Mouse (Mus musculus) heart, adult 2 months (tissue): Measurements from ENCODE around the gene Tarbp2. TPM values are rescaled to one million over a fixed set of nuclear protein-coding genes. Genes with fewer than 3 reads are reported as not detected.

Source experiments
- DNase-seq, 2 experiments: peaks; one replicate each; pipeline ENCODE4 v3.0.0; 2021
- H3K27ac ChIP-seq: fragments of 200-600 bp; 2 replicates; pipeline ENCODE4 v1.8.1; 2022
- H3K27me3 ChIP-seq: fragments of 200-500 bp; 2 replicates; pipeline ENCODE4 v1.6.1; 2012; ENCODE audit warnings: mild to moderate bottlenecking, low read length, inconsistent platforms, mixed read lengths; ENCODE audit not compliant: control insufficient read depth, insufficient read depth
- H3K36me3 ChIP-seq: fragments of 200-500 bp; 2 replicates; pipeline ENCODE4 v1.6.1; 2012; ENCODE audit warnings: low read length, inconsistent platforms; ENCODE audit not compliant: control insufficient read depth, insufficient read depth
- H3K4me1 ChIP-seq: fragments of 200-500 bp; 2 replicates; pipeline ENCODE4 v1.6.1; 2011; ENCODE audit warnings: low read length; ENCODE audit not compliant: control insufficient read depth, insufficient read depth
- H3K4me3 ChIP-seq: fragments of 200-600 bp; 2 replicates; pipeline ENCODE4 v1.8.1; 2022
- H3K79me2 ChIP-seq: fragments of 200-500 bp; replicated peaks from 2 replicates; pipeline ENCODE4 v1.6.1; 2012; ENCODE audit warnings: mild to moderate bottlenecking, inconsistent platforms, low read length, moderate library complexity, mixed read lengths; ENCODE audit not compliant: control insufficient read depth, insufficient read depth
- H3K9ac ChIP-seq: fragments of 200-500 bp; 2 replicates; pipeline ENCODE4 v1.6.1; 2012; ENCODE audit warnings: low read depth, mild to moderate bottlenecking, control low read depth, inconsistent platforms, low read length, mixed read lengths
- CTCF ChIP-seq: fragments of 200-600 bp; IDR thresholded peaks from 2 replicates; pipeline ENCODE4 v1.8.1; 2022; ENCODE audit warnings: antibody characterized with exemption, mild to moderate bottlenecking, moderate library complexity
- EP300 ChIP-seq: fragments of 200-500 bp; IDR thresholded peaks from 2 replicates; pipeline ENCODE4 v1.6.1; 2011; ENCODE audit warnings: low read depth, low read length, control low read depth; ENCODE audit not compliant: insufficient read depth
- POLR2A ChIP-seq: fragments of 200-500 bp; IDR thresholded peaks from 2 replicates; pipeline ENCODE4 v1.6.1; 2011; ENCODE audit warnings: mild to moderate bottlenecking, low read depth, low read length, control low read depth; ENCODE audit not compliant: insufficient read depth
- WGBS: fragments of 180-500 bp; shearing (Covaris S2); methylation state at CpG from one replicate; pipeline ENCODE4 v1.1.7; 2018; 5-methylcytosine and 5-hydroxymethylcytosine counted together
- intact Hi-C: fragments of 180-260 bp; cut with DNase I; formaldehyde crosslinking; loops from one replicate; pipeline ENCODE4 v1.15.1; 2025
- polyA plus RNA-seq: library from polyadenylated mRNA; depleted of rRNA; stranded (reverse); fragments of >200 nt; gene quantifications from 2 replicates; pipeline ENCODE4 v1.2.3, GENCODE M21; 2012
- total RNA-seq, 2 experiments: library from RNA; stranded (reverse); gene quantifications; 2 replicates each; pipeline ENCODE4 v1.2.3; 2021

Gene Tarbp2
- total and polyA plus RNA-seq, 3 experiments: 37.4 to 79.2 (median 43.6) TPM

DNA sequence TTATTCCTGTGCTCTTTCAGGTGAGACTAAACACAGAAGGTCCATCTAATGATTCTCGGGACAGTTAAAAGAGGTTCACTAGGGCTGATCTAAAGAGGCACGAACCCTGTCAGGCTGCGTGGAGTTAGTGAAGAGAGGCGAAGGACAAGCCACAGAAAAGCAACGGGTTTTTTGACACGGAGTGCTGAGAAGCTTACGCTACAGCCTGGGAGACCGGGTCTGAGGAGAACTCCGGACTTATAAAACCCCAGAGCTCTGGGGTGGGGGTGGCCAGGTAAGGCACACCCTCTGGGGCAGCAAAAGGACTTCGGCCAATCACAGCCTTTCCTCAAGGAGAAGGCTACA lies 389 bp upstream of the Tarbp2 start:
- Histone ChIP-seq H3K27ac (peak overlapping the region; percentile 99), H3K4me3 (peak overlapping the region; percentile 61), H3K9ac (peak overlapping the region; percentile 56), H3K79me2 (no peaks in the 10 kb centered on the region), H3K27me3 (no peaks in the 10 kb centered on the region), H3K36me3 (no peaks in the 10 kb centered on the region), H3K4me1 (peaks cover 2% of the 10 kb centered on the region; the same call in 1 of the 2 replicates)
- under 1% methylated on average over 10 of the region's 10 CpGs for WGBS
- intact Hi-C loops: loop anchor here (5.0 kb wide), 1 partner anchor 110 kb away; the partner anchor contains the start of gene Sp1
- DNase-seq: no peak
- TF ChIP-seq CTCF: no peak
- TF ChIP-seq POLR2A: peak; percentile 96

DNA sequence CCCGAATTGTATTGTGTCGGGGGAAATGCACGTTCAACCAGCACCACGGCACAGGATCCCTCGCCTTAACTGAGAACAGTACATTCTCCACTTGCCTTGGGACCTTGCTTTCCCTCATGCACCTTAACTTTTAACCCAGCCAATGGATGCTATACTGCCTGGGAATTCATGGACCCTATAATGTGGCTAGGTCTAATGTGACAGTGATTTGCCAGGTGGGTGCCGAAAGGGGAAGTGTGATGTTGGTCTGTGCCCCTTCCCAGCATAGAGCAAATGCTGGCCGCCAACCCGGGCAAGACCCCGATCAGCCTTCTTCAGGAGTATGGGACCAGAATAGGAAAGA lies 838 bp downstream of the Tarbp2 start:
- H3K4me1 ChIP-seq: peaks cover 2% of the 10 kb centered on the region; the same call in 1 of the 2 replicates
- no peak for DNase-seq
- TF ChIP-seq POLR2A: no peak
- TF ChIP-seq CTCF: no peak
- TF ChIP-seq EP300: no peak
- peak overlapping the region; percentile 99 for H3K27ac ChIP-seq
- no peaks in the 10 kb centered on the region for H3K27me3 ChIP-seq
- WGBS: 5% methylated on average over 9 of the region's 9 CpGs
- intact Hi-C loops: loop anchor here (2.0 to 5.0 kb wide), 2 partner anchors 48 to 112 kb away; partner anchors contain the start of genes Pcbp2 and Sp1
- H3K4me3 ChIP-seq: peak overlapping the region; percentile 87
- H3K9ac ChIP-seq: peak overlapping the region; percentile 98
- no peaks in the 10 kb centered on the region for H3K36me3 ChIP-seq
- no peaks in the 10 kb centered on the region for H3K79me2 ChIP-seq

DNA sequence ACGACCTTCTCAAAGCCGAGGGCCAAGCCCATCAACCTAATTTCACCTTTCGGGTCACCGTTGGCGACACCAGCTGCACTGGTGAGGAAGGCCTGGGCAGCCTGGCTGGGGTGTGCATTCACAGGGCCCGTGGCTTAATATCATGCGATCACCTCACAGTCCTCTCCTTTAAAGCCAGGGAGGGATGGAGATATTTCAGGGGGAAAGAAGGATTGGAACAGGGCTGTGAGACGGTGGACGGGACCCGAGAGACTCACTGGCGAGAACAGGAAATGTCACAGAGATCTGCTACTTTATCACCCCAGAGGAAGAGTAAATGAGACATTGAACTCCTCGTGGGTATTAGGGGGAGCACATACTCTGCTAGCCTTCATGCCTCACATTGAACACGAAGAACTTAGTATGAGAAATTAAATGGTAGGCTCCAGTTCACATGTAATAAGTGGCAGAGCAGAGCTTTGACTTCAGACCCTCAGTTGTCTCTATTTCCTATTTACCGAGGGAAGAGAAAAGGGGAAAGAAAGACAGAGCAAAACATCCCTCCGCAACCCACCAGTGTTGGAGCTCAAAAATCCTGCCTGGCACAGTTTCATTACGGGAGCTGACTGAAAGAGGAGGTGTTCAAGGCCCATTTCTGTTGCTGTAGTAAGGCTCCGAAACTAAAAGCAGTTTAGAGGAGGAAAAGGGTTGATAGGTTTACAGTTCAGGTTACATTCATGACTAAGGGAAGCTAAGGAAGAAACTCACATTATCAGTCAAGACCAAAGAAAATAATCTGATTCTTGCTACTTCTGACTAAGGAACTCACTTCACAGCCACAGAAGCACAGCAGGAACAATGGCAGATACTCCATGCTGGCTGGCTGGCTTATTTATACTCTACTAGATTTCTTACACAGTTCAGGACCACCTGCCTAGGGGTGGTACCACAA lies 1.5 kb downstream of the Tarbp2 start:
- H3K4me3 ChIP-seq: peak overlapping the region; percentile 87; the same call in 1 of the 2 replicates
- intact Hi-C loops: loop anchor here (2.0 to 10.0 kb wide), 3 partner anchors 49 to 135 kb away; partner anchors contain the start of genes Pcbp2 and Sp1
- no peaks in the 10 kb centered on the region for H3K36me3 ChIP-seq
- no peaks in the 10 kb centered on the region for H3K27me3 ChIP-seq
- H3K27ac ChIP-seq: peak overlapping the region; percentile 99
- no peak for DNase-seq
- H3K4me1 ChIP-seq: peaks cover 2% of the 10 kb centered on the region; the same call in 1 of the 2 replicates
- H3K9ac ChIP-seq: peak overlapping the region; percentile 98
- no peaks in the 10 kb centered on the region for H3K79me2 ChIP-seq
- TF ChIP-seq EP300: no peak
- TF ChIP-seq POLR2A: no peak
- TF ChIP-seq CTCF: no peak
- 27% methylated on average over 17 of the region's 17 CpGs for WGBS

DNA sequence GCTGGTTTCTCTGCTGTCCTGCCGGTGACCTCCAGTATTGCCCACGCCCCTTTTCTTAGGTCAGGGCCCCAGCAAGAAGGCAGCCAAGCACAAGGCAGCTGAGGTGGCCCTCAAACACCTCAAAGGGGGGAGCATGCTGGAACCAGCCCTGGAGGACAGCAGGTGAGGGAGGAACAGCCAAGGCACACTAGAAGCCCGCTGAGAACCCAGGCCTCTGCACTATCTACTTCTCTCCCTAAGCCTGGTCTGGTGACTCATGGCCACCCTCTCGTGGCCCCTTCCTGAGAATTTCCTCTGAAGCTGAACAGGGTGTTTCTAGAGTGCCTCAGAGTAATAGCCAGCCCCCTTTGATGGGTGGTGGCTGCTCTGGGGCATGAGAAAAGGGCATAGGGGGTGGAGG lies 2.4 kb downstream of the Tarbp2 start:
- no peak for DNase-seq
- Histone ChIP-seq H3K4me1 (peaks cover 2% of the 10 kb centered on the region; the same call in 1 of the 2 replicates), H3K36me3 (no peaks in the 10 kb centered on the region), H3K4me3 (no peak overlapping the region), H3K27me3 (no peaks in the 10 kb centered on the region), H3K27ac (no peak overlapping the region), H3K79me2 (no peaks in the 10 kb centered on the region), H3K9ac (no peak overlapping the region)
- TF ChIP-seq CTCF (no peak), POLR2A (no peak), EP300 (no peak)
- WGBS: 25% methylated on average over 4 of the region's 4 CpGs
- intact Hi-C loops: loop anchor here (10.0 kb wide), 1 partner anchor 136 kb away; no protein-coding TSS in a partner anchor

DNA sequence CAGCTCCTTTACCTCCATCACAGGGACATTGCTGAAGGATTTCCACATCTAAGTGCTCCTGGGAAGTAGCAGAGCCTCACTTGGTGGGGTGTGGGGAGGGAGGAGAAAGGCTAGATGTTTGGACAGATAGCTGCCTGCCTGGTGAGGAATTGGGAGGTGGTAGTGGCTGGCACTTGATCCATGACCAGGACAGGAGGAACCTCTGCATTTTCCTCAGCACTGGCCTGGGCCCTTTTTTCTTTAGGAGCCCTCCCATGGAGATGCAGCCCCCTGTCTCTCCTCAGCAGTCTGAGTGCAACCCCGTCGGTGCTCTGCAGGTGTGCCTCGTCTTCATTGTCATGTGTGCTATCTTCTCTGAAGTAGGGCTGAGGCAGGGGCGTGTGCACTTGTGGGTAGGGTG lies 3.5 kb downstream of the Tarbp2 start:
- Histone ChIP-seq H3K27me3 (no peaks in the 10 kb centered on the region), H3K27ac (no peak overlapping the region), H3K36me3 (no peaks in the 10 kb centered on the region), H3K4me3 (no peak overlapping the region), H3K79me2 (no peaks in the 10 kb centered on the region), H3K4me1 (no peaks in the 10 kb centered on the region; the same call in 1 of the 2 replicates), H3K9ac (no peak overlapping the region)
- TF ChIP-seq POLR2A (no peak), EP300 (no peak), CTCF (no peak)
- no peak for DNase-seq
- WGBS: 72% methylated on average over 4 of the region's 4 CpGs
- intact Hi-C loops: loop anchor here (10.0 kb wide), 1 partner anchor 137 kb away; no protein-coding TSS in a partner anchor
